In genomic region chr16:97356499-97357187, GRCm38 (mm10) we compare ENCODE assay signal across 8 mouse cellular contexts. TPM values are rescaled to one million over a fixed set of nuclear protein-coding genes. Genes with fewer than 3 reads are reported as not detected.
DNase-seq lines count a peak whose midpoint lies in the region; ATAC-seq and TF ChIP-seq lines count a peak whose summit lies in the region.

Gene Bace2 (plus strand): TSS chr16:97356742.

- peaks cover 13% of the 10 kb centered on the region; the same call in 1 of the 2 replicates for H3K27me3 ChIP-seq in forebrain, embryonic 15.5 days
- H3K27me3 ChIP-seq in heart, postnatal 0 days (ENCODE audit: control insufficient read depth, insufficient read depth, low read length) = 0 out of 2 replicates have a peak, but pooled peaks cover 3% of the 10 kb centered on the region
- peaks cover 39% of the 10 kb centered on the region for H3K27me3 ChIP-seq in neural tube, embryonic 15.5 days (replicated peaks)

- no peak within 1 kb of the TSS for H3K27ac ChIP-seq in forebrain, embryonic 15.5 days (replicated peaks)
- peak within 1 kb of the TSS; percentile 3; the same call in 1 of the 2 replicates for H3K27ac ChIP-seq in heart, postnatal 0 days (ENCODE audit: low read depth)
- H3K27ac ChIP-seq in neural tube, embryonic 15.5 days (replicated peaks) = no peak within 1 kb of the TSS

- no peak for TF ChIP-seq EP300 in heart, postnatal 0 days (IDR thresholded peaks at IDR 0.05; ENCODE audit: low read depth)

- ATAC-seq in forebrain, embryonic 15.5 days (replicated peaks) = peak; percentile 68
- ATAC-seq in heart, postnatal 0 days (ENCODE audit: insufficient read depth, low read depth) = peak; percentile 86
- ATAC-seq in neural tube, embryonic 15.5 days (ENCODE audit: low FRiP score) = peak; percentile 35; the same call in 1 of the 2 replicates

- peak within 1 kb of the TSS; percentile 48 for H3K4me3 ChIP-seq in forebrain, embryonic 15.5 days
- H3K4me3 ChIP-seq in heart, postnatal 0 days (ENCODE audit: low read depth, low read length) = peak within 1 kb of the TSS; percentile 68
- H3K4me3 ChIP-seq in neural tube, embryonic 15.5 days (replicated peaks) = peak within 1 kb of the TSS; percentile 48

- WGBS in forebrain, embryonic 15.5 days = under 1% methylated on average over 58 of the region's 58 CpGs
- under 1% methylated on average over 58 of the region's 58 CpGs for WGBS in heart, postnatal 0 days
- under 1% methylated on average over 53 of the region's 58 CpGs for WGBS in neural tube, embryonic 15.5 days

- no peaks in the 10 kb centered on the region for H3K9me3 ChIP-seq in forebrain, embryonic 15.5 days
- H3K9me3 ChIP-seq in heart, postnatal 0 days (replicated peaks; ENCODE audit: control insufficient read depth, low read length) = no peaks in the 10 kb centered on the region
- no peaks in the 10 kb centered on the region for H3K9me3 ChIP-seq in neural tube, embryonic 15.5 days (replicated peaks)

- H3K9ac ChIP-seq in forebrain, embryonic 15.5 days (replicated peaks) = peak within 1 kb of the TSS; percentile 38
- peak within 1 kb of the TSS; percentile 55; the same call in 1 of the 2 replicates for H3K9ac ChIP-seq in heart, postnatal 0 days (replicated peaks; ENCODE audit: low read depth, low read length)
- peak within 1 kb of the TSS; percentile 39 for H3K9ac ChIP-seq in neural tube, embryonic 15.5 days (replicated peaks)

- peak within 1 kb of the TSS; percentile 98 for H3K4me2 ChIP-seq in forebrain, embryonic 15.5 days (replicated peaks)
- H3K4me2 ChIP-seq in heart, postnatal 0 days (ENCODE audit: low read depth, low read length) = peak within 1 kb of the TSS; percentile 99
- peak within 1 kb of the TSS; percentile 98 for H3K4me2 ChIP-seq in neural tube, embryonic 15.5 days

- TF ChIP-seq CTCF in heart, postnatal 0 days (IDR thresholded peaks at IDR 0.05; ENCODE audit: low read depth) = peak; percentile 37

- peaks cover 23% of the 10 kb centered on the region for H3K4me1 ChIP-seq in forebrain, embryonic 15.5 days
- peaks cover 7% of the 10 kb centered on the region; the same call in 1 of the 2 replicates for H3K4me1 ChIP-seq in heart, postnatal 0 days (ENCODE audit: control insufficient read depth, insufficient read depth)
- peaks cover 23% of the 10 kb centered on the region for H3K4me1 ChIP-seq in neural tube, embryonic 15.5 days

- no peaks in the 10 kb centered on the region for H3K36me3 ChIP-seq in forebrain, embryonic 15.5 days
- H3K36me3 ChIP-seq in heart, postnatal 0 days (replicated peaks; ENCODE audit: control insufficient read depth, insufficient read depth, low read length) = no peaks in the 10 kb centered on the region
- no peaks in the 10 kb centered on the region for H3K36me3 ChIP-seq in neural tube, embryonic 15.5 days

- DNase-seq in CD4-positive helper T cell, adult 2 months (ENCODE audit: low read depth, low spot score) = peak; percentile 62
- peak; percentile 84 to 91 for DNase-seq in adrenal gland, postnatal 36 days
- DNase-seq in heart, postnatal 0 days (ENCODE audit: low spot score) = peak; percentile 62
- DNase-seq in kidney, postnatal 10 days = peak; percentile 91
- peak; percentile 75 to 80 for DNase-seq in lung, adult 18-20 months
- DNase-seq in thymus, postnatal 25 days = peak; percentile 12

RNA-seq across cellular contexts. Expression of gene Bace2, which starts in this region (rescaled TPM):
- total RNA-seq in adrenal gland, postnatal 36 days (2021) = 10 to 100 TPM; 13.2 to 17.0 TPM
- 1.0 and 2.1 TPM in 2 replicates for polyA plus RNA-seq in forebrain, embryonic 15.5 days (2015; fragmentation: Nextera tagmentation; extraction: Ambion mirVana)
- total RNA-seq in heart, postnatal 0 days (2014; rRNA removed; ENCODE audit: low replicate concordance) = 15.3 and 32.5 TPM in 2 replicates
- 45.7 and 49.2 TPM in 2 replicates for polyA plus RNA-seq in heart, postnatal 0 days (2015; fragmentation: Nextera tagmentation; extraction: Ambion mirVana)
- 7.6 and 8.5 TPM in 2 replicates for polyA plus RNA-seq in neural tube, embryonic 15.5 days (2015; fragmentation: Nextera tagmentation; extraction: Ambion mirVana)

Comparison
In these comparisons a context has a peak if more than half of its experiments do, and no peak if none do; other contexts are left out.
1. DNase-seq: peak in every context shown above with its lines; median percentile 91 in kidney, postnatal 10 days; 88 in adrenal gland, postnatal 36 days; 78 in lung, adult 18-20 months; 62 in CD4-positive helper T cell, adult 2 months; 62 in heart, postnatal 0 days; 12 in thymus, postnatal 25 days.
2. ATAC-seq: peak in every context shown above with its lines; median percentile 86 in heart, postnatal 0 days; 68 in forebrain, embryonic 15.5 days; 35 in neural tube, embryonic 15.5 days.